Mouse (Mus musculus): ENCODE results near the gene Ilf3. TPM values are rescaled to one million over a fixed set of nuclear protein-coding genes. Genes with fewer than 3 reads are reported as not detected.
"Not testable (repeated sequence)": the region's sequence is repeated elsewhere in the genome, so short reads cannot be mapped to it uniquely, and the experiment has no call there.

Gene Ilf3
- polyA plus RNA-seq (2015; fragmentation: Nextera tagmentation; extraction: Ambion mirVana), result 226 and 229 TPM in 2 replicates

DNA sequence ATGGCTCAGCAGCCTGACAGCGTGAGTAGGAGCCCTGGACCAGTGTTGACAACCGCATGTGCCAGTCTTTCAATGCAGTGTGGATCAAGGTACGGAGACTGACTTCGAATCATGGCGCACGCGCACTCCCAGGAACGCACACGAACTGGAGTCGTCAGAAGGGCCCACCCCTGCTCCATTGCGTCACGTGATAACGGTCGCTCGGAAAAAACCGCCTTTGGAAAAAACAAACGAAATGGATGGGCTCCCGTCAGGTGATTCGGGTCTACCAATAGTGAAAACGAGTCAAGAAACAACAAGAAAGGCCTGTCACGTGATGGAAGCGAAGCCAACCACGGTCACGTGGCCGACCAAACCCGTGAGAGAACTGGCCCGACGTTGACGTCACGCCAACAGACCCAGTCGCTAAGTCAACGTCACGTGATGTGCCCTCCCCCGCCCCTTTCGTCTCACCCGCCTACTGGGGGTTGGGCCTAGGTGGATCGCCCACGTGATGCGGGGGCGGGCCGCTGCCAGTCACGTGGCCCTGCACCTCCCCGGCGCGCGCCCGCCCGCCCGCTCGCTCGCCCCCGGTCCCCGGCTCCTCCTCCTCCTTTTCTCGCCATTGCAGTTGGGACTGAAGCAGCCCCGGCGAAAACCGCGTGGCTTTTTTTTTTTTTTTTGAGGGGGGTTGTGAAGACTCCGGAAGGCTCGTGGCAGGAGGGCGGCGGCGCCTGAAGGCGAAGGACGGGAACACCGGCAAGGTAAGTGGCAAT lies at the start of gene Ilf3:
Gene Ilf3 (plus strand): TSS at position 515 of the 755 bp plus-strand sequence.
- Histone ChIP-seq H3K9ac (peak within 1 kb of the TSS; percentile 85), H3K9me3 (no peaks in the 10 kb centered on the region), H3K4me2 (peak within 1 kb of the TSS; percentile 81), H3K27ac (replicated peaks) (peak within 1 kb of the TSS; percentile 93), H3K36me3 (peaks cover 7% of the 10 kb centered on the region; the same call in 1 of the 2 replicates), H3K27me3 (0 out of 2 replicates have a peak, but pooled peaks cover 5% of the 10 kb centered on the region), H3K4me1 (replicated peaks) (peaks cover 38% of the 10 kb centered on the region), H3K4me3 (peak within 1 kb of the TSS; percentile 88)
- WGBS, result under 1% methylated on average over 57 of the region's 66 CpGs
- peak; percentile 93 for ATAC-seq (ENCODE audit: low read depth)

GRCm38 (mm10) chr9:21318792-21319191 lies 48.9 kb upstream of the Ilf3 start:
- Histone ChIP-seq H3K36me3 (no peaks in the 10 kb centered on the region), H3K9ac (no peak overlapping the region), H3K27me3 (no peaks in the 10 kb centered on the region), H3K9me3 (no peaks in the 10 kb centered on the region), H3K4me3 (no peak overlapping the region), H3K4me1 (replicated peaks) (peaks cover 27% of the 10 kb centered on the region), H3K4me2 (no peak overlapping the region), H3K27ac (replicated peaks) (no peak overlapping the region)
- 93% methylated on average over 6 of the region's 6 CpGs for WGBS
- ATAC-seq (ENCODE audit: low read depth), result no peak

DNA sequence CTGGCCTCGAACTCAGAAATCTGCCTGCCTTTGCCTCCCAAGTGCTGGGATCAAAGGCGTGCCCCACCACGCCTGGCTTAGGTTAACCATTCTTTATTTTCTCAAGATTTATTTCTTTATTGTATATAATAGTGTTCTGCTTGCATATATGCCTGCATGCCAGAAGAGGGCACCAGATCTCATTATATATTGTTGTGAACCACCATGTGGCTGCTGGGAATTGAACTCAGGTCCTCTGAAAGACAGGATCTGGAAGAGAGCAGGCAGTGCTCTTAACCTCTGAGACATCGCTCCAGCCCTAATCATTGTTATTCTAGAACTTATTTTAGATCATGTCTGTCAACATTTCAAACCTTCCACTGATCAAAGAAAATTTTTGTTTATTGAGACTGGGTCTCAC lies 48.2 kb upstream of the Ilf3 start:
- Histone ChIP-seq H3K4me3 (no peak overlapping the region), H3K9ac (no peak overlapping the region), H3K27ac (replicated peaks) (no peak overlapping the region), H3K27me3 (no peaks in the 10 kb centered on the region), H3K4me1 (replicated peaks) (peaks cover 27% of the 10 kb centered on the region), H3K4me2 (no peak overlapping the region), H3K9me3 (no peaks in the 10 kb centered on the region), H3K36me3 (no peaks in the 10 kb centered on the region)
- no peak for ATAC-seq (ENCODE audit: low read depth)
- 93% methylated on average over 4 of the region's 4 CpGs for WGBS

GRCm38 (mm10) chr9:21320280-21320618 lies 47.4 kb upstream of the Ilf3 start:
- Histone ChIP-seq H3K27ac (replicated peaks) (0 out of 2 replicates have a peak overlapping the region, but pooled peaks have one; percentile 61), H3K9ac (peak overlapping the region; percentile 82), H3K27me3 (no peaks in the 10 kb centered on the region), H3K4me1 (replicated peaks) (peaks cover 27% of the 10 kb centered on the region), H3K36me3 (no peaks in the 10 kb centered on the region; the same call in 1 of the 2 replicates), H3K4me2 (peak overlapping the region; percentile 92), H3K4me3 (peak overlapping the region; percentile 69), H3K9me3 (no peaks in the 10 kb centered on the region)
- WGBS, result 35% methylated on average over 4 of the region's 4 CpGs
- ATAC-seq (ENCODE audit: low read depth), result peak; percentile 62

GRCm38 (mm10) chr9:21320619-21321512 lies 46.8 kb upstream of the Ilf3 start, which contains the start of gene Slc44a2:
Slc44a2 (plus strand) TSS chr9:21320698.
- H3K4me1 ChIP-seq (replicated peaks), result peaks cover 27% of the 10 kb centered on the region
- H3K36me3 ChIP-seq, result no peaks in the 10 kb centered on the region; the same call in 1 of the 2 replicates
- H3K27ac ChIP-seq (replicated peaks), result peak within 1 kb of the TSS; percentile 61
- 1% methylated on average over 52 of the region's 52 CpGs for WGBS
- peak; percentile 95 for ATAC-seq (ENCODE audit: low read depth)
- no peaks in the 10 kb centered on the region for H3K27me3 ChIP-seq
- peak within 1 kb of the TSS; percentile 82 for H3K9ac ChIP-seq
- peak within 1 kb of the TSS; percentile 69 for H3K4me3 ChIP-seq
- H3K4me2 ChIP-seq, result peak within 1 kb of the TSS; percentile 92
- no peaks in the 10 kb centered on the region for H3K9me3 ChIP-seq

DNA sequence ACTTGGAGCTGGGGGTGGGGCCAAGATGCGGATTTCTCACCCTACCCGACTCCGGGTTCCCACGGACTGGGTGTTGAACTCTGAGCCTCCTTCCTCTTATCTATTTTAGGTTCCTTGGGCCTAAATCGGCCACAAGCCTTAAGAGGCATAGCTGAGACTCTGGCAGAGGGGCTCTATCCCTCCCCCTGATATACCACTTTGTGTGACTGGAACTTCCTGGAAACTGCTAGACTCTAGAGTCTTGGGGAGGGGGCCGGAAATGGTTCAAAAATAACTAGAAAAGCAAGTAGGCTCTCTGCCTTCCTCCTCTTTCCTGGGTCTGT lies 46.2 kb upstream of the Ilf3 start:
- Histone ChIP-seq H3K4me3 (peak overlapping the region; percentile 69), H3K4me1 (replicated peaks) (peaks cover 27% of the 10 kb centered on the region), H3K9ac (peak overlapping the region; percentile 82), H3K27me3 (no peaks in the 10 kb centered on the region), H3K4me2 (peak overlapping the region; percentile 92), H3K27ac (replicated peaks) (no peak overlapping the region; the same call in 1 of the 2 replicates), H3K36me3 (no peaks in the 10 kb centered on the region; the same call in 1 of the 2 replicates), H3K9me3 (no peaks in the 10 kb centered on the region)
- ATAC-seq (ENCODE audit: low read depth), result no peak
- WGBS, result 16% methylated on average over 6 of the region's 6 CpGs

GRCm38 (mm10) chr9:21322211-21322916 lies 45.3 kb upstream of the Ilf3 start:
- Histone ChIP-seq H3K9me3 (no peaks in the 10 kb centered on the region), H3K4me2 (peak overlapping the region; percentile 92), H3K27ac (replicated peaks) (no peak overlapping the region), H3K4me3 (peak overlapping the region; percentile 69), H3K4me1 (replicated peaks) (peaks cover 27% of the 10 kb centered on the region), H3K36me3 (no peaks in the 10 kb centered on the region; the same call in 1 of the 2 replicates), H3K9ac (peak overlapping the region; percentile 82; the same call in 1 of the 2 replicates), H3K27me3 (no peaks in the 10 kb centered on the region)
- 83% methylated on average over 19 of the region's 19 CpGs for WGBS
- no peak for ATAC-seq (ENCODE audit: low read depth)

GRCm38 (mm10) chr9:21322917-21323297 lies 44.8 kb upstream of the Ilf3 start:
- H3K9ac ChIP-seq; H3K4me3 ChIP-seq; H3K27ac ChIP-seq (replicated peaks); H3K36me3 ChIP-seq; H3K27me3 ChIP-seq; H3K4me2 ChIP-seq; ATAC-seq (ENCODE audit: low read depth); H3K9me3 ChIP-seq: not testable (repeated sequence)
- H3K4me1 ChIP-seq (replicated peaks), result peaks cover 27% of the 10 kb centered on the region
- WGBS, result 91% methylated on average over 7 of the region's 8 CpGs

DNA sequence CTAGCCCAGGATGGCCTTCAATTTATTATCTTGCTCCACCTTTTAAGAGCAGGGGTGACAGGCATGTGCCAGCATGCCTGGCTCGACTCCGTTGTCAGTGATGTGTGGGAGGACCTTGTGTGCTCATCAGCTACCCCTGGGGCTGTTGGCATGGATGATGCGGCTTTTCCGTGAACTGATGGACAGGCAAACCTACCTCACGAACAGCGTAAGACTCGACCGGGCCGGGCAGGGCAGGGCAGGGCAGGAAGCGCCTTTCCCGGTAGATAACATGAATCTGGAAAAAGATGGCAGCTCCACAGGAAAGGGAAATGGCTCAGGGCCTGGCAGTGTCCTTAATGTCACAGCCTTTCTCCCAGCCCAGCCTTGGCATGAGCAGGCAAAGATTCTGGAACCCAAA lies 43.4 kb upstream of the Ilf3 start:
- 84% methylated on average over 11 of the region's 11 CpGs for WGBS

GRCm38 (mm10) chr9:21327569-21327968 lies 40.1 kb upstream of the Ilf3 start:
- Histone ChIP-seq H3K4me2 (no peak overlapping the region), H3K9ac (no peak overlapping the region), H3K36me3 (no peaks in the 10 kb centered on the region; the same call in 1 of the 2 replicates), H3K4me1 (replicated peaks) (peaks cover 19% of the 10 kb centered on the region), H3K9me3 (no peaks in the 10 kb centered on the region), H3K27me3 (no peaks in the 10 kb centered on the region), H3K4me3 (no peak overlapping the region), H3K27ac (replicated peaks) (no peak overlapping the region)
- 70% methylated on average over 3 of the region's 3 CpGs for WGBS
- ATAC-seq (ENCODE audit: low read depth), result no peak

More for the DNA sequence above, 43.4 kb upstream of the Ilf3 start:
- Histone ChIP-seq H3K9me3 (no peaks in the 10 kb centered on the region), H3K27me3 (no peaks in the 10 kb centered on the region), H3K9ac (no peak overlapping the region), H3K27ac (replicated peaks) (no peak overlapping the region), H3K4me1 (replicated peaks) (peaks cover 27% of the 10 kb centered on the region), H3K4me3 (no peak overlapping the region), H3K4me2 (no peak overlapping the region), H3K36me3 (no peaks in the 10 kb centered on the region; the same call in 1 of the 2 replicates)
- no peak for ATAC-seq (ENCODE audit: low read depth)

DNA sequence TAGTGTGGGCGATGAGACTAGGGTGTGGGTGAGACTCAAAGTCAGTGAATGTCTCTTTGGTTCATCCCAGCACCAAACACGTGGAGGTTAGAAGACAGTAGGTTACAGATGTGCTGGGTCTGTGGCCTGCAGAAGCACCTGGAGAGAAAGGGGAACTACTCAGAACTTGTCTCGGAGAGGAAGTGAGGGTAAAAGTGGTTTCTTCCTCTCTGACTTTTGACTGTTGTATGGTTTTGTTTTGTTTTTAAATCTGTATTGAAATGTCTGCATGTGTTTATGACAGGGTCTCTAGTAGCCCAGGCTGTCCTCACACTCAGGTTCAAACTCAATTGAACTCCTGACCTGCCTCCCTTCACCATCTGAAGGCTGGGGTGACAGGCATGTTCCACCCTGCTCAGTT lies 39.6 kb upstream of the Ilf3 start:
- H3K27me3 ChIP-seq, result no peaks in the 10 kb centered on the region
- no peaks in the 10 kb centered on the region for H3K9me3 ChIP-seq
- no peak for ATAC-seq (ENCODE audit: low read depth)
- no peak overlapping the region for H3K4me2 ChIP-seq
- H3K36me3 ChIP-seq, result no peaks in the 10 kb centered on the region; the same call in 1 of the 2 replicates
- H3K4me3 ChIP-seq, result no peak overlapping the region
- H3K27ac ChIP-seq (replicated peaks), result no peak overlapping the region
- WGBS, result 75% methylated on average over 3 of the region's 3 CpGs
- H3K4me1 ChIP-seq (replicated peaks), result peaks cover 24% of the 10 kb centered on the region
- no peak overlapping the region for H3K9ac ChIP-seq

Measured in neural tube, embryonic 13.5 days (tissue).